Mouse (Mus musculus) testis, adult 2 months (tissue): Measurements from ENCODE around the gene Fam13a. TPM values are rescaled to one million over a fixed set of nuclear protein-coding genes. Genes with fewer than 3 reads are reported as not detected.

ENCODE experiments used
- H3K27ac ChIP-seq: fragments of 200-500 bp; 2 replicates; pipeline ENCODE4 v1.5.1; 2012; ENCODE audit warnings: low read depth, low read length; ENCODE audit not compliant: control insufficient read depth, insufficient read depth
- H3K27me3 ChIP-seq: fragments of 200-500 bp; 2 replicates; pipeline ENCODE4 v1.6.1; 2012; ENCODE audit warnings: mild to moderate bottlenecking, low read length, moderate library complexity; ENCODE audit not compliant: control insufficient read depth, insufficient read depth
- H3K36me3 ChIP-seq: fragments of 200-500 bp; 2 replicates; pipeline ENCODE4 v1.6.1; 2012; ENCODE audit warnings: mild to moderate bottlenecking, low read length; ENCODE audit not compliant: control insufficient read depth, insufficient read depth
- H3K4me1 ChIP-seq: fragments of 200-500 bp; 2 replicates; pipeline ENCODE4 v1.6.1; 2012; ENCODE audit warnings: low read length; ENCODE audit not compliant: control insufficient read depth, insufficient read depth
- H3K4me3 ChIP-seq: fragments of 200-500 bp; 2 replicates; pipeline ENCODE4 v1.5.1; 2012; ENCODE audit warnings: low read depth, mild to moderate bottlenecking, low read length, moderate library complexity, mixed read lengths; ENCODE audit not compliant: control insufficient read depth
- CTCF ChIP-seq: fragments of 200-500 bp; IDR thresholded peaks from 2 replicates; pipeline ENCODE4 v1.5.1; 2012; ENCODE audit warnings: low read depth, mild to moderate bottlenecking, inconsistent platforms, low read length, moderate library complexity; ENCODE audit not compliant: control insufficient read depth, insufficient read depth, insufficient replicate concordance
- POLR2A ChIP-seq: fragments of 200-500 bp; IDR thresholded peaks from 2 replicates; pipeline ENCODE4 v1.6.1; 2012; ENCODE audit warnings: low read depth, mild to moderate bottlenecking, inconsistent platforms, low read length, moderate library complexity; ENCODE audit not compliant: control insufficient read depth
- polyA plus RNA-seq: library from polyadenylated mRNA; depleted of rRNA; stranded (reverse); fragments of >200 nt; gene quantifications from 2 replicates; pipeline ENCODE4 v1.2.3, GENCODE M21; 2012

Gene Fam13a
- polyA plus RNA-seq, 1 experiment = 0.30 TPM

- Histone ChIP-seq H3K4me1 (no peaks in the 10 kb centered on the region), H3K27ac (no peak overlapping the region), H3K4me3 (no peak overlapping the region), H3K36me3 (no peaks in the 10 kb centered on the region), H3K27me3 (no peaks in the 10 kb centered on the region)
- TF ChIP-seq POLR2A = no peak
- no peak for TF ChIP-seq CTCF
Measured at GRCm38 (mm10) chr6:58950410-58950809, 73.9 kb downstream of the Fam13a start.

GRCm38 (mm10) chr6:58946840-58947239 is 77.5 kb downstream of the Fam13a start:
- no peaks in the 10 kb centered on the region for H3K36me3 ChIP-seq
- no peaks in the 10 kb centered on the region for H3K27me3 ChIP-seq
- no peak overlapping the region for H3K4me3 ChIP-seq
- H3K27ac ChIP-seq = no peak overlapping the region
- TF ChIP-seq CTCF = no peak
- no peak for TF ChIP-seq POLR2A
- H3K4me1 ChIP-seq = no peaks in the 10 kb centered on the region

- H3K27me3 ChIP-seq = no peaks in the 10 kb centered on the region
- TF ChIP-seq POLR2A (no peak), CTCF (no peak)
- H3K27ac ChIP-seq = no peak overlapping the region
- H3K4me1 ChIP-seq = no peaks in the 10 kb centered on the region
- H3K4me3 ChIP-seq = no peak overlapping the region
- H3K36me3 ChIP-seq = no peaks in the 10 kb centered on the region
Measured at GRCm38 (mm10) chr6:58946246-58946645, 78.1 kb downstream of the Fam13a start.

- no peak overlapping the region for H3K4me3 ChIP-seq
- no peaks in the 10 kb centered on the region for H3K4me1 ChIP-seq
- H3K27me3 ChIP-seq = no peaks in the 10 kb centered on the region
- no peak overlapping the region for H3K27ac ChIP-seq
- TF ChIP-seq CTCF (no peak), POLR2A (no peak)
- no peaks in the 10 kb centered on the region for H3K36me3 ChIP-seq
Measured at GRCm38 (mm10) chr6:58943958-58944357, 80.4 kb downstream of the Fam13a start.

- Histone ChIP-seq H3K4me3 (no peak overlapping the region), H3K27me3 (no peaks in the 10 kb centered on the region), H3K36me3 (no peaks in the 10 kb centered on the region), H3K4me1 (no peaks in the 10 kb centered on the region), H3K27ac (no peak overlapping the region)
- no peak for TF ChIP-seq CTCF
- no peak for TF ChIP-seq POLR2A
Measured at GRCm38 (mm10) chr6:58942276-58942675, 82.1 kb downstream of the Fam13a start.

GRCm38 (mm10) chr6:58937726-58938125 is 86.6 kb downstream of the Fam13a start:
- Histone ChIP-seq H3K36me3 (no peaks in the 10 kb centered on the region), H3K4me1 (no peaks in the 10 kb centered on the region), H3K27ac (no peak overlapping the region), H3K27me3 (no peaks in the 10 kb centered on the region), H3K4me3 (no peak overlapping the region)
- TF ChIP-seq POLR2A = no peak
- TF ChIP-seq CTCF = no peak

- H3K27me3 ChIP-seq = no peaks in the 10 kb centered on the region
- H3K4me1 ChIP-seq = no peaks in the 10 kb centered on the region
- TF ChIP-seq POLR2A (no peak), CTCF (no peak)
- H3K4me3 ChIP-seq = no peak overlapping the region
- no peak overlapping the region for H3K27ac ChIP-seq
- no peaks in the 10 kb centered on the region for H3K36me3 ChIP-seq
Measured at GRCm38 (mm10) chr6:58934144-58934543, 90.2 kb downstream of the Fam13a start.
